Mouse (Mus musculus): ENCODE data around the gene Fgfr2.

Gene Fgfr2

DNA sequence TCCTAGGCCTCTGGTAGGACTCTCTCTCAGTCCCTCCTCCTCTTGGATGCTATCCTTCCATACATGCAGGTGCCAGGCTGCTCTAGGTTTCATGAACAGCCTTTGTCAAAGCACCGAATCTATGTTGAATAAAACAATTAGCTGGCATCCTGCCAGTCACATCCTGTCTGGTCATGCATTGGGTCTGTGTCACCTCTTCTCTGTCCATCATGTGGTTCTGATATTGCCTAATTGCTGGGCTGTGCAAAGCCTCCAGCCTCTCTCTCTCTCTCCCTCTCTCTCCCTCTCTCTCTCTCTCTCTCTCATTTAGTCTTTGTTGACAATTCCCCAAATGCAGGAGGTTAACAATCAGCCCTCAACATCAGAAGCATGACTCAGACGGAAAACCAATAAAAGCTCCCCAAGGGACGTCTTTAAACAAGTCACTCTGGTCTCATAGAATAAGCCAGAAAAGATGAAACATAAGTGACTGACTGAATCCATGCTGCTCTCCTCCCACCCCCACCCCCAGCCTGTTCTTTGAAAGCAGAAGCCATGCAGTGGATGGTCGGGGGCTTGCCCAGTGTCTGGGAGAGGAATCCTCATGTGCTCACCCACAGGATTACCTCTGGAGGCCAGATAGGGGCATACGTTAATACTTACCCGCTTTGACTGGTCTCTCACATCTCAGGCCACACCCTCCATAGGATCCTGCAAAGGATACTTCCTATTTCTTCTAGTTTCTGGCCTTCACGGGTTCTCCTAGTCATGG lies 953.6 kb downstream of the Fgfr2 start:
- DNase-seq (ENCODE audit: low spot score), result peak; percentile 30

DNA sequence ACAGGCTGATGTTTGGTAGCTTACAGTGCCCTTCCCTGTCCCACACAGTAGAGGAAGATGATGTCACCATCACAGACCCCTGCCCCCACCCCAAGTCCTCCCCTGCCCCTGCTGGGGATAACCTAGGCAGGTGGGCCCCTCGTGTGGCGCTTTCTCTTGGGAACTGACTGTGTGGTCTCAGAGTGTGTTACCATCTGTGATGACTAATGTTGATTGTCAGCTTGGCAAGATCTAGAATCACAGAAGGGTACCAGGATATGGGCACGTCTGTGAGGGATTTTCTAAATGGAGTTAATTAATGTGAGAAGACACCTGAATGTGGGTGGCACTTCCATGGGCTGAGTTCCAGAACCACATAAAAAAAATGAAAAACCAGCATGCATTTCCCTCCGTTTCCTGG lies 955.9 kb downstream of the Fgfr2 start:
- no peak for DNase-seq (ENCODE audit: low spot score)

DNA sequence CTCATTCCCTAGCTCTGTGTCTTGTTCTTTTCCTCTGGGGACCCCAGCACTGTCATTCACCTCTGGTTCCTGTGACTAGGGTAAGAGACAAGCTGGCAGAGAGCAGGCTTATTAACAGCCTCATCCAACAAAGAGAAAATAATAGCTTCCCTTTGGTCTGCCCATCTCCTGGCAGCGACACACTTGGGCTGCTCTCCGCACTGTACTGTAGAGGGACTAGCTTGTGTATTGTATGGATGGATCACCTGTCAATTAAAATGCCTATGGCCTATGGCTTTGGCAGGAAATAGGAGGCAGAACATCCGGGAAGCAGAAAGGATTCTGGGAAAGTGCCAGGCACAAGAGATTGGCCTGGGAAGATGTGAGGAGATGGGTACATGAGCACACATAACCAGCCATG lies 960.9 kb downstream of the Fgfr2 start:
- DNase-seq (ENCODE audit: low spot score), result no peak

DNA sequence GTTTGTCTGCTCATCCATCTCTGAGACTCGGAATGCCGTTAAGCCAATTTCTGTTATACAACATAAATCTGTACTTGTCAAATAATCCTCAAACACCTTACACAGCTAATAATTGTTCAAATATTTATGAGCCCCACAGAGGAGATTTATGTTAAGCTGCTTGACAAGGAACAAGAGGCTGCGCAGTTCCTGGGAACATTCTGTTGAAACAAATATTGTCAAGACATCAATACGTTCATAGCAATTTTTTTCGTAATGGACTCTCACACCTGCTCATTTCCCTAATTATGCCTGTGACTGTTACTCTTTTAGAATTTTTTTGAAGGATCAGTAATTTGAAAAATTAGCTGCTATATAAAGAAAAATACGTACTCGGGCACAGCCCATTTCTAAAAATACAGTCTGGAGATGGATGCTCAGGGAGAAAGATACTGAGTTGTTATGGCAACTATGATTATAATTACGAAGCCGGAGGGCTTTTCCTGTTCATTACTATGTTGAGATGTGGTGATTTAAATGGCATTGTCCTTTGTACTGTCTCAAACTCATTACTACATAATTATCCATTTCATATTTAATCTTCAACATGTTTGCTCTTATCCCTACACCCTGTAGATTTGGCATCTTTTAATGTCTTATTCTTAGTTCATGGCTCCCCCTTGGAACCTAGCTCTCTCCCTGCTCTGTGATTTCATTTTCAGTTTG lies 964.7 kb downstream of the Fgfr2 start:
- no peak for DNase-seq (ENCODE audit: low spot score)

DNA sequence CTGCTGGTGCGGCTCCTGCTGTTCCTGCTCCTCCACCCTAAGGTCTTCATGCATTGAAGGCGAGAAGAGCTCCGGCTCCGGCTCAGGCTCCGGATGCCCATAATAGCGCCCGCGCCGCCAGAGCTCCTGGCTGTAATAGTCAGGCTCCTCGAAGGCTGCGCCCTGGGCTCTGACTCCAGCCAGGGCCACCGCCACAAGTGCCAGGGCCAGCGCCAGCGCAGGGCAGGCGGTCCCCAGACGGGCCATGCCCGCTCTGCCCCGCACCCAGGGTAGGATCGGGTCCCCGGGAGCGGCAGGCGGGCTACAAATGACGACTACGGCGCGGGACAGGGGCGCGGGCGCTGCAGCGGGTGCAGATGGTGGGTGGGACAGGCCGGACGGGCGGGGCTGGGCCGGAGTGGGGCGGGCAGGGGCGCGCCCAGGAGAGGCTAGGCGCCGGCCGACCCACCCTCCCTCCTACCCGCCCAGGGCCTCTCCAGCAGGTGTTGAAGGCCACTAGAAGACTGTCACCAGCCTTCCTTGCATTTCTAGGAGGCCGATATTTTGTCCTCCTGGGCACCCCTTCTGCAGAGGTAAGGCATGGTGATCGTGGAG lies 968.7 kb downstream of the Fgfr2 start, which contains the start of gene Cpxm2:
Gene Cpxm2, minus strand, starts transcription at position 372 of the 594 bp plus-strand sequence.
- DNase-seq (ENCODE audit: low spot score), result no peak

DNA sequence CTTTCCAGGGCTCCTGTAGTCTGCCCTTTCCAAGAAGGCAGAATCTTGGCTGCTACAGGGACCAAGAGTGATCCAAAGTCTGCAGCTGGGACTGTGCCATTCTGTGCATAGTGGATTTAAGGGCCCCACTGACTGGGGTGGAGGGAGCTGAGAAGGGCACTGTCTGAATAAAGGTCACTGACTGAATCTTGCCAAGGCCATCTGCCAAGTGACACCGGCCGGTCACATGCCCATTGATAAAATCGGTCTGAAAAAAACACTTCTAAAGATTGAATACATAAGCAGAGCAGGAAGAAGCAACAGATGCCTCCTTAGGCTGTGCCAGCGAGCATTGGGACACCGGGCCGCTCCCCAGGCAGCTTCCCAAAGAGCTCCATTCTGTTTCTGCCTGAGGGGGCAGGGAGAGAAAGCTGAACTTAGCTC lies 969.4 kb downstream of the Fgfr2 start:
- DNase-seq (ENCODE audit: low spot score), result no peak

DNA sequence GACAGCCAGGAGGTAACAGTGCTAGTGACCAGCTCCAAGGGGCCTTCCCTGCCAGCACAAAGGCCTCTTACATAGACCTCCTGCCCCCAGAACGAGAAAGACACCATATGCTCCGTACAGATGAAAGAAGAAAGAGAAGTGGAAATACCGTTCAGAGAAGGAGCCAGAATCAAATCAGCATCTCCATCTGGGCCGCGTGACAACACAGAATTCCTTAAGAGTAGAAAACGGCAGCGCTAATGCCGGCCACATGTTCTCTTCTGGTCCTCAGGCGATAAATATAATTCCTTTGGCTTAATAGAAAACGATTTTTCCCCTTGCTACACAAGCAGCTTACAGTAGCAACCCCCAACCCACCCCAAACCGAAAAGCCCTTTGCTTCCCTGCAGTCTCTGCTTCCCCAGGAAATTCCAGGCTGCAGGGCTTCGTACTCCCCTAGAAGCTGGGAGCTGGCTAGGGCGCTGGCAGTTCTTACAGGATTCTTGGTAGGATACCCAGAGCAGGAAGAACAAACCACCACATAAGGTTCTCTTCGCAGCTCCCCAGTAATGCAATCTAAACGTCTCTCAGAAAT lies 977.8 kb downstream of the Fgfr2 start:
- DNase-seq (ENCODE audit: low spot score), result no peak

DNA sequence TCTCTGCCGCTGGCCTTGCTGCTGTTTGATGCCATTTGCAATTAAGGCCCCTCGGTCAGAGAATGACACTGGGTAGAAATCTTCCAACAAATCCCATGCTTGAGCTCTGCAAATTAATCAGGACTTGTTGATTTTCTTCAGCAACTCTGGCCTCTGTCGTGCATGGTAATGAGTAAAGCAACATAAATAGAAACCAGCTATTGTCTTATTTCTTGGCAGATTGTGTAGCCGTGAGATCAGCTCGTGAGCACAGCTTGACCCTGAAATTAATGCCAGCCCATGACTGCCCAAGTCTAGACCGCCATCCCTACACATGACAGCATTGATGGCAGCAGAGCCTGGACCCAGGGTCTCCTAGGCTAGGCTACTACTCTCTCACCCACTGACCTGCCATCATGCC lies 994.5 kb downstream of the Fgfr2 start:
- no peak for DNase-seq (ENCODE audit: low spot score)

DNA sequence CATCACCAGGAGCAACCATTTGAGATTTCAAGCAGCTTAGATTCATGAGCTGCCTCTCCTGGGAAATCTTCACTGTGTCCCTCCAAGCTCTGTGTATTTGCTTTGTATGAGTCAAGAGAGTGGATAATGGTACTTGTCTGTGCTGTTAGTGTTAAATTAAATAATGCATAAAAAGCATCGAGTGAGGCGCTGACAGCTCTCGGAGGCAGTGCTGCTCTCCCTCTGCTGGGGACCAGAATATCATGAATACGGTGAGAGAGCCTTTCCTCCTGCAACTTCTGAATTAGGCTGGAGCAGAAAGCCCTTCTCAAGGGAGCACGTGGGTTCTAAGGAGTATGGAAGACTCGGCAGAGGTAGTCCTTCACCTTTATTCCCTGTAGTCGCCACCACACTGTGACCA lies 998.2 kb downstream of the Fgfr2 start:
- DNase-seq (ENCODE audit: low spot score), result no peak

DNA sequence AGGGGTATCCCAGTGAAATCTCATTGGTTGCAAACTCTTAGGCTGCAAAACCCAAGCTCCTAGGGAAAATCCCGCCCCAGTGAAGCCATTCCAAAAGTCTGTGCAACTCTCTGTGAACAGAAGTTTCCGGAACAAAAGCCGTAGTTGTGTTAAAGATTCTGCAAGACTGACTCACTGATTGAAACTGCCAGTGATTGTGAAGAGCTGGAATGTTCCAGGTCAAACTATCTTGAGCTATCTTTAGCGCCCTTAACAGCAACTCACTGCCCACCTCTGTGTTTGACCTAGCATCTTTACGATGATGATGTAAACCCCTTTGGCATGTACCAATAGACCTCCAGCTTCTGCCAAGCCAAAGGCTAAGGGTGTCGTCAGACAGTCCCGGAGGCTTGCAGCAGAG lies 999.9 kb downstream of the Fgfr2 start:
- DNase-seq (ENCODE audit: low spot score), result no peak

DNA sequence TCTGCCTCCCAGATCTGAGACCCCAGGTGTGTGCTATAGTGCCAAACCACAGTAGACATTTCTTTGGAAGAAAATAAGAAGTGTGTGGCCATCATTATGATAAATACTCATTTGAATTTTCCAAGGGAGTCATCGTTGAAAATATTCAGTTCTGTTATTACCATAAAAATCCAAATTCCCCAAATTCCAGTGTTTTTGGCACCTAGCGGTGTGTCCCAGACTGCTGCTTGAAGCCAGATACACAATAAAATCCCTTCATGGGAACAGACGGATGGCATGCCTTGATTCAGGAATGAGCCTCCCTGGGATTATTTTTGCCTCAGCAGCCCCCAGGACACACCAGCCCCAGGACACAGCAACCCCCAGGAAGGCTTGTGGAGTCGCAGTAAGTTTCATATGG lies 1003.3 kb downstream of the Fgfr2 start:
- DNase-seq (ENCODE audit: low spot score), result no peak

DNA sequence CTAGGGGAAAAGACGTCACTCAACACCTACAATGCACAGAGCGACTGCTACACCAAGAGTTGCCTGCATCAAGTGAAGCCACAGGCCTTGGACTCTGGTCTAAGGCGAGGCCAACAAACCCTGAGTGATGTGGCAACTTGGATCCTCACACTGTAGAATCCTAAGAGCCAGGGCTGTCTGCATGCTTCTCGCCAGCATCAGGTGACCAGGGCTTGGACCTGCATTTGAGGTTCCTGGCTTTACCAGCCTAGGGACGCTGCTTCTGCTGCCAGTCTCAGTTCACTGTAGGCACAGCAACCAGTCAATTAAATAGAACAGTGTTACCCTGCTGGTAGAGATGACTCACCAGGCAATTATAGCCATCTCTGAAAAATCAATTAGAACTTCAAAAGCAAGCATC lies 1011.4 kb downstream of the Fgfr2 start:
- DNase-seq (ENCODE audit: low spot score), result no peak

DNA sequence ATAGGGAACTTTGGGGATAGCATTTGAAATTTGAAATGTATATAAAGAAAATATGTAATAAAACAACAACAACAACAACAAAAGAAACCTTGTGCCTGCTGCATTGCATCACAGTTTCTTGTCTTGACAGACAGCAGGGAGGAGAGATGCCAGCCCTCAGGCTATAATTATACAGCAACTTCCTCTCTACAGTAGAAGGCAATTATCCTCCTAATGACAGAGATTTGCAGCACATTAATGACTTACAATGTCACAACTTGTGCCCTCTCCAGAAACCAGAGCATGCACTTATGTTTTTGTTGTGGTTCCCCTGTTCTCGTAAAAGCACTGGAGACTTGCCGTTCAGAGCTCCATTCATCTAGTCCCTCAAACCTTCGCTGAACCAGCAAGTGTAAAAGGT lies 1012.8 kb downstream of the Fgfr2 start:
- DNase-seq (ENCODE audit: low spot score), result no peak

DNA sequence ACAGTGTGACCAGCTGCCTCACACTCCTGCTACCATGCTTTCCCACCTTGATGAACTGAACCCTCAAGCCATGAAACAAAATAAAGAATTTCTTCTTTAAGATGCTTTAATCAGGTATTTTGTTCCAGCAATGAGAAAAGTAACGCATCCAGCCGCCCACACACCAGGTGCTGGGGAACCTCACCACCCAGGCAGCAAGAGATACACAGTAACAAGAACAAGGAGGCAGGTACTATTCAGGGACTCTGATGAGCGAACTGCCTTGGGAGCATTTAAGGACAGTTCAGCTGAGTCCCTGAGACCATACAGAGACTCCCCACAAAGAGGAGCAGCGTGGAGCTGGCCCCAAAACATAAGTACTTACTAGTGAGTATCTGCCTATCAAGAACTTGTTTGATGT lies 1016.3 kb downstream of the Fgfr2 start:
- DNase-seq (ENCODE audit: low spot score), result no peak

DNA sequence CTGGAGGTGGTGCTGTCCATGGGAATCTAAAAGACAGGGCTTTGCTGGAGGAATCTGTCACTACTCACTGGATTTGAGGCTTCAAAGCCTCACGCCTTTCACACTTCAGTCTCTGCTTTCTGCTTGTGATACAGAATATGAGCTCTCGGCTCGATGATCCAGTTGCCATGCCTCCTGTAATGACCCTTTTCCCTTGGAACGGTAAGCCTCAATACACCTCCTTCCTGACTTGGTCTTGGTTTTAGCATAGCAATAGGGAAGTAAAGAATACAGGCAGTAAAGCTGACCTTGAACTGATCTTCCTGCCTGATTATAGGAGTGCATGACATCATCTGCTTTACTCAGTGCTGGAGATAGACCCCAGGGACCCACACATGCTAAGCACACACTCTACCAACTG lies 1017.8 kb downstream of the Fgfr2 start:
- DNase-seq (ENCODE audit: low spot score), result no peak

DNA sequence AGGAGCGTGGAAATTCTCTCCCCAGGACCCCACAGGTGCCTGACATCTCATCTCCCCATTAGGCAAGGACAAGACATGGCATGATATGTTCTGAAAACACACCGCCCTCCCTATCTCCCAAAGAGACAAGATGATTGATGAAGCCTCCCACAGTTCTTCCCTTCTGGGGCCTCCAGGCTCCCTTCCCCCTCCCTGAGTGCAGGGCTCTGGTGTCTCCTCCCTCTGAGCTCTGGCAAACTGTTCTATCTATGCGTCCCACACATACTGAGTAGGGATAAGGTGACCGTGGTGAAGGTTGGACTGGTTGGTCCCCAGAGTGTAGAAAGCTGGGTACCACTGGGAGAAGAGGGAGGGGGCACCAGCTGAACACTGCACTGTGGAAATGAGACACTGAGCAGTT lies 1024.7 kb downstream of the Fgfr2 start:
- no peak for DNase-seq (ENCODE audit: low spot score)

DNA sequence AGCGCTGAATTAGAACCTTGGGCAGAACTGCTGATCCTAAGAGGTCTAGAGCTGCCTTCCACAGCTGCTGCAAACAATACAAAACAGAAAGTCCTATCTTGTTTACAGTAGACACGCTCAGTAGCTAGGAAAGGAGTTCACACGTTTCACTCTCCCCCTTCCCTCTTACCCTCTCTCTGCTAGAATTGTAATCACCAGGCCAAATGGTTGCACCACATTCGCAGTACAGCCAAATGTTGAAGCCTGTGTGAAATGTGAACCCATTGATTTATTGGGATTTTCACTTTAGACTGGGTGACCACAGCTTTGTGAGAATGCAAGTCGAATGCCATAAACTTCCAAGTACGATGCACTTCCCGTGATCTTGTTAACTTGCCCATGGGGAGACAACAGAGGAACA lies 1028.5 kb downstream of the Fgfr2 start:
- no peak for DNase-seq (ENCODE audit: low spot score)

DNA sequence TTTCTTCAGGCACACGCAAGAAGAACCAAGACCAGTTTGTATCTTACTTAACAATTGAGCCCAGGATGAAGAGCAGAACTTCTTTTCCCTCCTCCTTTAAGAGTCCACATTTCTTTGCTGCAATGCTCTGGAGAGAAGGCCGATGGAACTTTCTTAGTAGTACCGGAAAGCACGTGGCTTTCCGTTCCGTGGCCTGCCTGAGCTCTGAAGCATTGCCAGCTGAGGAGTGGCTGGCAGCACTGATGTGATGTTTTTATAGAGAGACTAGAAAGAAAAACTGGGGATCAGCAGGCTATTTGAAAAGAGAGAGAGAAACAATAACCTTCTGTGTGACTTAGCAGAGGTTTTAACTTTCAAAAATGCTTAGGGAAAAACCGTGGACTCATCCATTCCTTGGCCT lies 1031.6 kb downstream of the Fgfr2 start:
- DNase-seq (ENCODE audit: low spot score), result no peak

DNA sequence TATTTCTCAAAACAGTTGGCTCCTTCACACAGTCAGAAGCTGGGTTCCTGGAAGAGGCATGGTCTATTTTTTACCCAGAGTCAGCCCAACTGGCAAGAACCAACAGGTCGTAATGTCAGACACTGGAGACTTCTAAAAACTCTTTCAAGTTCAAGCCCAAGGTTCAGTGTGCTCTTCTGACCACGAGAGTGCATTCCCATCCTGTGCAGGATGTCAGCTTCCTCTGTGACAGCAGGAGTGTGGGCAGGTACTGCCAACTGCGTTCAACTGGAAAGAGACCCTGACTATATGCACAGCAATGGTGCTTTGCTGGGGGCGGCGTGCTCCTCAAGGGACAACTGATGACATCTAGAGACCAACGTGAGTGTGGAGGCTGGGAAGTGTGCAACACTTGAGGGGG lies 1034.5 kb downstream of the Fgfr2 start:
- no peak for DNase-seq (ENCODE audit: low spot score)

DNA sequence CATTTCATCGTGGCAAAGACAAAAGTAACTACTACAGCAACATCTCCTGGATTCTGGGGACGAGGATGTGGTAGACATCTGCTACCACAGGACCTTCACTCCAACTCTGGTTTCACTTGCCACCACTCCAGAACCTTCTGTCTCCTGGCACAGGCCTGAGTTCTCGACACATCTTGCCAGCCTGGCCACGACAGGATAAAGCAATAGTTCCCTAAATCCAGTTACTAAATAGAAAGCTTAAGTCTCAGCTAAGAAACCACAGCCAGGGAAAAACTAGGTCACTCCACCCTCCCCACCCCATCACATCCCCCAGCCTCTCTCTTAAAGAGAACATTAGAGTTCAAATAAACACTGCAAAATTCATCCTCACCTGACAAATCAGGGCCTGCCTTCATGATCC lies 1035.0 kb downstream of the Fgfr2 start:
- DNase-seq (ENCODE audit: low spot score), result no peak

DNA sequence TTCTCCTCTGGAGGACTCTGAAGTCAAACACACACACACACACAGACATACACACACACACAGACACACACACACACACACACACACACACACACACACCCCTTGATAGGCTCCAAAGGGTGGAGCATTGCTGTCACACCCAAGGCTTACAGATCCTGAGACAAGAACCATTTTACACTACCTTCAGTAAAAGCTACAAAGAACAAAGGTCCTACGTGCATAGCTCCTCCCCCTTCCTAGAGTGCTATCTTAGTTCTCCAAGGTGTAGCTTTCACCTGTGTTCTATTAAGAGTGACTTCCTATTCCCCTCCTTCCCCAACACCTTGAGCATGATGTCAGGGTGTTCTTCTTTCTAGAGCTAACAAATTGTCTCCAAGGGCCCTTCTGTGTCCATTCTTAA lies 1047.3 kb downstream of the Fgfr2 start:
- no peak for DNase-seq (ENCODE audit: low spot score)

DNA sequence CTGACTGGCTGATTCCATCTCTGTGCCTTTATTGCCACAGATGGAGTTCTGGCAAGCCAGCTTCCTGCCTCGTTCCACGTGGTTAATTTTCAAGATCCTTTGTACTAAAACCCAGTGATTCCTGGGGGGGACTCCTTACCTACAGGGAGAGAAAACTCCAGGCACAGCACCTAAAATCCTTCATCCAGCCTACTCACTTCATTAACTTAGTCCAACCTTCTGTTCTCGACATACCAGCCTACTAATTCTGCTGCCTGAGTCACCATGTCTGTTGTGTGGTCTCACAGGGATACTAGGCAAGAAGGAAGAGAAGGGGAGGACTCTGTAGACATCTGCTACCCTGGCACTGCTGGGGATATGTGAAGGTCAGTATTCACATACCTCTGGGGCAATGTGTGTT lies 1048.6 kb downstream of the Fgfr2 start:
- DNase-seq (ENCODE audit: low spot score), result no peak
